Mouse (Mus musculus) midbrain, embryonic 14.5 days (tissue): ENCODE measurements at regions not wholly inside any gene's neighbourhood (a gene's known extent, or its start where the extent isn't known, plus 50 kb on each side); places are given as distances from the start of the nearest gene placed in this dataset.

ENCODE experiments used
- ATAC-seq: fragments of 200-750 bp; cut with Nextera tagmentation; 2 replicates; pipeline ENCODE4 v1.8.0; 2017; ENCODE audit warnings: moderate number of reproducible peaks, moderate library complexity; ENCODE audit not compliant: low FRiP score, low TSS enrichment
- DNase-seq: peaks from one replicate; pipeline ENCODE4 v3.0.0-alpha.2; 2015
- H3K27ac ChIP-seq: fragments of 300-500 bp; sonication (generic); replicated peaks from 2 replicates; pipeline ENCODE4 v1.5.1; 2014; ENCODE audit warnings: mild to moderate bottlenecking, low read depth, low read length, moderate library complexity
- H3K27me3 ChIP-seq: fragments of 300-500 bp; sonication (generic); 2 replicates; pipeline ENCODE4 v1.6.1; 2014; ENCODE audit warnings: low read length, control low read depth, mixed read lengths; ENCODE audit not compliant: control insufficient read depth, insufficient read depth
- H3K36me3 ChIP-seq: fragments of 300-500 bp; sonication (generic); 2 replicates; pipeline ENCODE4 v1.6.1; 2014; ENCODE audit warnings: low read length, control low read depth; ENCODE audit not compliant: control insufficient read depth, insufficient read depth
- H3K4me1 ChIP-seq: fragments of 300-500 bp; sonication (generic); 2 replicates; pipeline ENCODE4 v1.6.1; 2014; ENCODE audit warnings: mild to moderate bottlenecking, antibody characterized with exemption, low read length, control low read depth; ENCODE audit not compliant: control insufficient read depth, insufficient read depth
- H3K4me2 ChIP-seq: fragments of 300-500 bp; sonication (generic); 2 replicates; pipeline ENCODE4 v1.6.1; 2014; ENCODE audit warnings: mild to moderate bottlenecking, low read length, moderate library complexity
- H3K4me3 ChIP-seq: fragments of 300-500 bp; sonication (generic); replicated peaks from 2 replicates; pipeline ENCODE4 v1.5.1; 2014; ENCODE audit warnings: low read depth, low read length
- H3K9ac ChIP-seq: fragments of 300-500 bp; sonication (generic); replicated peaks from 2 replicates; pipeline ENCODE4 v1.6.1; 2014; ENCODE audit warnings: mild to moderate bottlenecking, low read length, moderate library complexity
- H3K9me3 ChIP-seq: fragments of 300-500 bp; sonication (generic); 2 replicates; pipeline ENCODE4 v1.6.1; 2016; ENCODE audit warnings: low read length, control low read depth, mixed read lengths; ENCODE audit not compliant: control insufficient read depth
- WGBS: fragments of 180-500 bp; shearing (Covaris S2); extraction: QIAGEN DNeasy Blood & Tissue Kit; methylation state at CpG from one replicate; pipeline ENCODE4 v1.1.7; 2014; 5-methylcytosine and 5-hydroxymethylcytosine counted together

DNA sequence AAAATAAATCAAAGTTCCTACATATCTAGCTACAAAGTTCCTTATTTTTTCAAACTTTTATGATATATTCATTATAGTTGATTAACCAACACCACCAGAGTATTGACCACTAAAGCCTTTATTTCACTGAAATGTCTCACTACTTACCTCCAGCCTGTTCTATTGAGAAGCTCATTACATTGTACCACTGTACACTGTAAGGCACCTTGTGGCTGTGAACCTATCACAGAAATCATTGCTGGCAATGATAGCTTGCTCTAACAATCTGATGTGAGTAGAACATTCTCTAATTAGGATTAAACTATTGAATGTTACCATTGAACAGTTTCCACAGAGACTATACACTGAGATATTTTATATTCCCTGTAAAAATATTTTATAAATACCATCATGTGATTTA, 367.2 kb upstream of the Siglech start:
- Histone ChIP-seq H3K4me3 (no peak overlapping the region), H3K27me3 (no peaks in the 10 kb centered on the region), H3K4me1 (no peaks in the 10 kb centered on the region), H3K9me3 (no peaks in the 10 kb centered on the region), H3K27ac (no peak overlapping the region), H3K4me2 (no peak overlapping the region), H3K9ac (no peak overlapping the region), H3K36me3 (no peaks in the 10 kb centered on the region)
- ATAC-seq, result no peak
- DNase-seq, result no peak

DNA sequence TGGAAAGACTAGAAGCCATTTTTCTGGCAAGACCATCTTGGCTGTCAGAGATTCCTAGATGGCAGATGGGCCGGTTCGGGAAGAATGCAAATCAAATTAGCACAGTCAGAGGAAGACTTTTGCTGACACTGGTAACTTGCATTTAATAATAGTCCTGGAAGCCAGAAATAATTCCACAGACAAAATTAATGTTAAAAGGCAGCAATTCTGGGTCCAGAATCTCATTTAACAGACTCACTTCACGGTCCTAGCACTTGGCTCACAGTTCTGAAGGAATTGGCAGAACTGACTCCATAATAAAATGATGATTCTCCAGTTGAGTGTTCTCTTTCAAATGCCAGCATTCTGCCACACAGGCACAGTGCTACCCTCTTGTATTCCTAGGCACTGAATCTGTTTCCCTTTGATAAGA, 366.7 kb upstream of the Siglech start:
- Histone ChIP-seq H3K36me3 (no peaks in the 10 kb centered on the region), H3K4me2 (no peak overlapping the region), H3K9ac (no peak overlapping the region), H3K27me3 (no peaks in the 10 kb centered on the region), H3K4me3 (no peak overlapping the region), H3K4me1 (no peaks in the 10 kb centered on the region), H3K9me3 (no peaks in the 10 kb centered on the region), H3K27ac (no peak overlapping the region)
- DNase-seq, result peak; percentile 11
- 67% methylated on average over 3 of the region's 3 CpGs for WGBS
- ATAC-seq, result no peak

DNA sequence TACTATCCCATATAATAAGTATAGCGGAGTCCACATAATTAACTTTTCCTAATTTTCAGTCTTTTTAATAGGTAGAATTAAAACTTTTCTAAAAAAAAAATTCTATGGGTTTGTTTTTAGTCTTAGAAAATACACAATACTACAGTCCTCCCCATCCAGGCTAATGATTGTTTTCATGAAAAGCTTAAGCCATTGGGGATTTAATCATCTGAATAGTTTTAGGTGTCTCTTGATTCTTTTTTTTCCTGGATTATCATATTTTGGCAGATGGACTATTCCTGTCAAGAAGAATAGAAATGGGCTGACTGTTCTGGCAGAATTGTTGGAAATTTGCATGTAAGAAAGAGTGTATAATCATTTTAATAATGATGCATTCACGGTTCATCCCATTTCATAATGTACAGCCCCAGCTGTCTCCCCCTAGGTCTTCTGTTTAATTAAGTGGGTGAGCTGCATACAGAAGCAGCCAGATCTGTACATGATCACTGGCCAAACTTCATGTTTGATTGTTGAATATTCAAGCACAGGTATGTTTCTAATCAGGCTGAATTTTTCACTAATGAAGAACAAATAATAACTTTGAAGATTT, 320.6 kb upstream of the Siglech start:
- no peak overlapping the region for H3K4me2 ChIP-seq
- no peaks in the 10 kb centered on the region for H3K9me3 ChIP-seq
- no peak overlapping the region for H3K27ac ChIP-seq
- peak; percentile 58; the same call in 1 of the 2 replicates for ATAC-seq
- H3K4me3 ChIP-seq, result no peak overlapping the region
- no peaks in the 10 kb centered on the region for H3K36me3 ChIP-seq
- peak; percentile 55 for DNase-seq
- WGBS, result 63% methylated on average over 2 of the region's 2 CpGs
- H3K4me1 ChIP-seq, result no peaks in the 10 kb centered on the region
- H3K9ac ChIP-seq, result no peak overlapping the region
- H3K27me3 ChIP-seq, result no peaks in the 10 kb centered on the region
